Mouse (Mus musculus) heart, embryonic 14.5 days (tissue): ENCODE data around the gene Ermard. TPM values are rescaled to one million over a fixed set of nuclear protein-coding genes. Genes with fewer than 3 reads are reported as not detected.
A peak's percentile ranks its signal among the peaks of the same experiment; 100 is the strongest.

Experiments
- ATAC-seq: fragments of 200-750 bp; cut with Nextera tagmentation; 2 replicates; pipeline ENCODE4 v1.8.0; 2017; ENCODE audit warnings: low read depth, moderate TSS enrichment; ENCODE audit not compliant: insufficient number of reproducible peaks, insufficient read depth, low FRiP score
- H3K27ac ChIP-seq, 2 experiments: fragments of 200-500 bp in 1 of 2; fragments of 300-500 bp in 1 of 2; sonication (generic) in 1 of 2; replicated peaks in 1 of 2; 2 replicates each; pipeline ENCODE4 v1.5.1; 2012 to 2014; ENCODE audit warnings: low read depth in 2 of 2, low read length in 2 of 2, control low read depth in 1 of 2, mild to moderate bottlenecking in 1 of 2, mixed read lengths in 1 of 2; ENCODE audit not compliant: control insufficient read depth in 1 of 2, insufficient read depth in 1 of 2
- H3K27me3 ChIP-seq: fragments of 300-500 bp; sonication (generic); 2 replicates; pipeline ENCODE4 v1.6.1; 2014; ENCODE audit warnings: mild to moderate bottlenecking, low read length, control low read depth; ENCODE audit not compliant: control insufficient read depth, insufficient read depth
- H3K36me3 ChIP-seq: fragments of 300-500 bp; sonication (generic); 2 replicates; pipeline ENCODE4 v1.6.1; 2014; ENCODE audit warnings: mild to moderate bottlenecking, control low read depth, low read length, mixed read lengths; ENCODE audit not compliant: control insufficient read depth, insufficient read depth
- H3K4me1 ChIP-seq, 2 experiments: fragments of 200-500 bp in 1 of 2; fragments of 300-500 bp in 1 of 2; sonication (generic) in 1 of 2; 2 replicates each; pipeline ENCODE4 v1.6.1; 2012 to 2014; ENCODE audit warnings: low read length in 2 of 2, control low read depth in 1 of 2, mixed read lengths in 1 of 2; ENCODE audit not compliant: control insufficient read depth in 2 of 2, insufficient read depth in 2 of 2
- H3K4me2 ChIP-seq: fragments of 300-500 bp; sonication (generic); 2 replicates; pipeline ENCODE4 v1.6.1; 2014; ENCODE audit warnings: mild to moderate bottlenecking, low read length
- H3K4me3 ChIP-seq, 2 experiments: fragments of 200-500 bp in 1 of 2; fragments of 300-500 bp in 1 of 2; sonication (generic) in 1 of 2; 2 replicates each; pipeline ENCODE4 v1.5.1; 2012 to 2014; ENCODE audit warnings: low read length in 2 of 2, mild to moderate bottlenecking in 2 of 2, control low read depth in 1 of 2, low read depth in 1 of 2, moderate library complexity in 1 of 2; ENCODE audit not compliant: control insufficient read depth in 1 of 2, insufficient read depth in 1 of 2
- H3K9ac ChIP-seq: fragments of 300-500 bp; sonication (generic); 2 replicates; pipeline ENCODE4 v1.6.1; 2014; ENCODE audit warnings: mild to moderate bottlenecking, low read length
- H3K9me3 ChIP-seq: fragments of 300-500 bp; sonication (generic); 2 replicates; pipeline ENCODE4 v1.6.1; 2016; ENCODE audit warnings: low read length, control low read depth; ENCODE audit not compliant: control insufficient read depth
- WGBS: fragments of 180-500 bp; shearing (Covaris S2); extraction: QIAGEN DNeasy Blood & Tissue Kit; methylation state at CpG from one replicate; pipeline ENCODE4 v1.1.7; 2014; 5-methylcytosine and 5-hydroxymethylcytosine counted together
- polyA plus RNA-seq: library from polyadenylated mRNA; unstranded; fragments of >200 nt; fragmentation: Nextera tagmentation; extraction: Ambion mirVana; gene quantifications from 2 replicates; pipeline ENCODE4 v1.2.1, GENCODE M21; 2014

Ermard gene
- polyA plus RNA-seq, 1 experiment from 2014 or later: 61.6 TPM

DNA sequence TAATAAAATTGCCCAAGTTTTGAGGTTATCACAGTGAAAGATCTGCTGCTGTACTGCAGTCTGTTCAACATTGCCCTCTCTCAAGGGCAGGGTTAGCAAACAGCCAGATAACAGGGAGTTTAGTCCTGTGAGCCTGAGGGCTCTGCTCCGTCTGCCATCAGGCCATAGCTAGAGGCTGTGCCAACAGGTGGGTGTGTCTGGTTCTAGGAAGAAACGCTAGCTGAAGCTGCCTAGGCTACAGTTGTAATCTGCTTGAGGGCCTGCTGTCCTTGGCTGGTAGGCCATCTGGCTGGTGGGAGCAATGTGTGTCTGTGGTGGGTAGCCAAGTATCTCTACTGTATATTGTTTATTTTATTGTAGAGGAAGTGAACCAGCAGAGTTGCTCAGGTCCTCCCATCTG is 36.5 kb downstream of the Ermard start:
- no peaks in the 10 kb centered on the region; the same call in 1 of the 2 replicates for H3K27me3 ChIP-seq
- 19% methylated on average over 2 of the region's 2 CpGs for WGBS
- no peaks in the 10 kb centered on the region for H3K9me3 ChIP-seq
- no peak overlapping the region for H3K27ac ChIP-seq
- H3K4me1 ChIP-seq: no peaks in the 10 kb centered on the region
- H3K4me3 ChIP-seq: no peak overlapping the region
- no peak; the same call in 1 of the 2 replicates for ATAC-seq
- H3K36me3 ChIP-seq: no peaks in the 10 kb centered on the region
- H3K4me2 ChIP-seq: no peak overlapping the region
- H3K9ac ChIP-seq: no peak overlapping the region

- Histone ChIP-seq H3K9me3 (no peaks in the 10 kb centered on the region), H3K27ac (no peak overlapping the region), H3K4me3 (no peak overlapping the region), H3K9ac (no peak overlapping the region), H3K27me3 (peaks cover 6% of the 10 kb centered on the region), H3K4me1 (peaks cover 5 to 11% of the 10 kb centered on the region in 2 experiments; a peak in 3 of 4 replicates), H3K4me2 (peak overlapping the region; percentile 32), H3K36me3 (no peaks in the 10 kb centered on the region)
- WGBS: 21% methylated on average over 13 of the region's 13 CpGs
- 0 out of 2 replicates have a peak, but pooled peaks have one; percentile 13 for ATAC-seq
These were observed 43.3 kb downstream of the Ermard start for GRCm38 (mm10) chr17:15084226-15084848.

- Histone ChIP-seq H3K4me2 (no peak overlapping the region), H3K9ac (no peak overlapping the region), H3K9me3 (no peaks in the 10 kb centered on the region), H3K27me3 (peaks cover 6% of the 10 kb centered on the region), H3K4me3 (no peak overlapping the region), H3K27ac (no peak overlapping the region), H3K36me3 (no peaks in the 10 kb centered on the region), H3K4me1 (peaks cover 5 to 11% of the 10 kb centered on the region in 2 experiments; a peak in 3 of 4 replicates)
- no peak for ATAC-seq
- WGBS: 69% methylated on average over 2 of the region's 2 CpGs
These were observed 44.0 kb downstream of the Ermard start for GRCm38 (mm10) chr17:15085006-15085405.

DNA sequence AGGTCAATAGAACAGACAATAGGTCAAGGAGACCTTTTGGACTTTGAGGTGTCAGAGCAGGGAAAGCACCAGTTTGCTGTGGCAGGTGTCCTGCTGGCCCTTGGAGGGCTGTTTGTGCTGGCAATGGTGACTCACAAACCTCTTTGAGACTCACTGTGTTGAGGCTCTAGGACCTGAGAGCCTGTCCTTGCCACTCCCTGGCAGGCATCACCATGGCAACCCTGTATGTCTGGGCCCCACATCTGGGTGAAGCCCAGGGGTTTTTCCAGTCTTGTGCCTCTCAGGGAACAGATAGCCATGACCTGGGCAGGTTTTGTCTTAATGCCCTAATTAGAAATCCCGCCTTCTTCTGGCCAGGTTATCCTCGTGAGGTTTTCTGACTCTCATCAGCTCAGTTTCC is 47.2 kb downstream of the Ermard start:
- ATAC-seq: peak; percentile 33; the same call in 1 of the 2 replicates
- 40% methylated on average over 2 of the region's 2 CpGs for WGBS
- Histone ChIP-seq H3K4me1 (peaks cover 5 to 11% of the 10 kb centered on the region in 2 experiments; a peak in 3 of 4 replicates), H3K36me3 (no peaks in the 10 kb centered on the region), H3K4me2 (no peak overlapping the region), H3K9me3 (no peaks in the 10 kb centered on the region), H3K27ac (no peak overlapping the region), H3K9ac (no peak overlapping the region), H3K4me3 (no peak overlapping the region), H3K27me3 (peaks cover 2% of the 10 kb centered on the region; the same call in 1 of the 2 replicates)

GRCm38 (mm10) chr17:15088591-15089001 is 47.6 kb downstream of the Ermard start:
- no peak overlapping the region for H3K4me2 ChIP-seq
- no peak for ATAC-seq
- no peak overlapping the region for H3K4me3 ChIP-seq
- peaks cover 5 to 11% of the 10 kb centered on the region in 2 experiments; a peak in 3 of 4 replicates for H3K4me1 ChIP-seq
- no peaks in the 10 kb centered on the region for H3K36me3 ChIP-seq
- no peak overlapping the region for H3K9ac ChIP-seq
- H3K9me3 ChIP-seq: no peaks in the 10 kb centered on the region
- H3K27me3 ChIP-seq: no peaks in the 10 kb centered on the region; the same call in 1 of the 2 replicates
- WGBS: 27% methylated on average over 8 of the region's 8 CpGs
- no peak overlapping the region for H3K27ac ChIP-seq

DNA sequence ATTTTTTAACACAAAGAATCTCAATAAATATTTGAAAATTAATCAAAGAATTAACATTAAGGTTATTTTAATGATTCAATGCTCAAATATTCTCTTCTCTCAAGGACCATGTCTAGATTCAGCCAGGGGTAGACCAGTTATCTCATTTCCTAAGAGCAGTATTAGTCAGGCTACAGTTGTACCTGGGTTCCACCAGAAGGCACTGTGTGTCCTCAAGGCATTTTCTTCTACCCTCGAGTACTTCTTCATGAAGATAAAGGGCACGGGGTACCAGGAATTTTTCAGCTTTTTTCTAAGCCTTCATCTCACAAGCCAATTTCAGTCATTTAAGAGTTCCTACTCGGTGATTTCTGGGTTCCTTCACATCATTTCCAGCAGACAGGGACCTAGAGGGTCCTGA is 50.7 kb downstream of the Ermard start:
- Histone ChIP-seq H3K4me1 (no peaks in the 10 kb centered on the region; a peak in 1 of 4 replicates), H3K4me2 (no peak overlapping the region), H3K36me3 (no peaks in the 10 kb centered on the region), H3K4me3 (no peak overlapping the region), H3K27me3 (no peaks in the 10 kb centered on the region), H3K9me3 (no peaks in the 10 kb centered on the region), H3K9ac (no peak overlapping the region), H3K27ac (no peak overlapping the region)
- WGBS: 75% methylated on average over 3 of the region's 3 CpGs
- no peak for ATAC-seq

DNA sequence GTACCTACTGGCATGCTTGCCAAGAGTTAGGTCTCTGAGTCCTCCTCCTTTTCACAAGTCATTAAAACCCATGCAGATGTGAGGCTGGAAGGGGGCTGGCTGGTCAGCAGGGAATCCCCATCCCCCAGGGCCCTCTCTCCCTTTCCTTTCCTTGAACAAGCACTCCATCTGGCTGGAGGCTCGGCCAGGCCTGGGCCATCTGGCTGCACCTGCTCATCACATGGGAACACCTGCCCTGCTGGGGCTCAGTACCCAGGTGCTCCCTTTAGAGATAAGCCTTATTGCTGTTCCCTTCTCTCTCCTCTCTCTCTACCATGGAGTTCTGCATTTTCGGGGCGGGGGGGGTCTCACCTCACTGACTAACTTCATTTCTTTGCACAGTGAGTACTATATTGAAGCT is 52.5 kb downstream of the Ermard start:
- 47% methylated on average over 3 of the region's 3 CpGs for WGBS

DNA sequence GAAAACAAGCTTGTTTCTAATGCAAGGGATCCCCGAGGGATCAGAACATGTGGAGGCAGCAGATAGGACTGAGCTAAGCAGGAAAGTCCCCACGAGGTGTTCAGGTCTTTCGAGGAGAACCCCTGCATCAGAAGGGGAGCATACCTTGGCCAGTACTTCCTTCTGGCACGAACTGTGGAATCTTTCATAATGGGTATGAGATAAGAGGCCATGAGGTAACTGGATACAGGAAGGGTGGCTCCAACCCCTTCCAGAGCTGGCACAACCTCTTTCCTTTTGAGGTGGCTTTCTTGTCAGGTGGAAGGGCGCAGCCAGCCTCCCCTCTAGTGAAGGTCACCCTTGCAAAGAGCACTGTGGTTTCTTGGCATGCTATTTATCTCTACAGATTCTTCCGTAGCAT is 55.8 kb downstream of the Ermard start:
- H3K27ac ChIP-seq: no peak overlapping the region
- no peak for ATAC-seq
- 76% methylated on average over 6 of the region's 6 CpGs for WGBS
- no peak overlapping the region for H3K4me3 ChIP-seq
- H3K36me3 ChIP-seq: no peaks in the 10 kb centered on the region
- no peaks in the 10 kb centered on the region for H3K9me3 ChIP-seq
- no peaks in the 10 kb centered on the region for H3K27me3 ChIP-seq
- H3K4me2 ChIP-seq: no peak overlapping the region
- H3K9ac ChIP-seq: no peak overlapping the region
- no peaks in the 10 kb centered on the region for H3K4me1 ChIP-seq

More for the DNA sequence above, 52.5 kb downstream of the Ermard start:
- no peak overlapping the region for H3K9ac ChIP-seq
- H3K36me3 ChIP-seq: no peaks in the 10 kb centered on the region
- no peak overlapping the region for H3K4me2 ChIP-seq
- no peak overlapping the region for H3K4me3 ChIP-seq
- no peak overlapping the region for H3K27ac ChIP-seq
- no peaks in the 10 kb centered on the region for H3K27me3 ChIP-seq
- H3K4me1 ChIP-seq: no peaks in the 10 kb centered on the region
- H3K9me3 ChIP-seq: no peaks in the 10 kb centered on the region
- no peak for ATAC-seq
